Mouse (Mus musculus): ENCODE data around the gene Iqcn. TPM values are rescaled to one million over a fixed set of nuclear protein-coding genes. Genes with fewer than 3 reads are reported as not detected.

Gene Iqcn
- polyA plus RNA-seq, 1 experiment from 2014 or later, result not detected

DNA sequence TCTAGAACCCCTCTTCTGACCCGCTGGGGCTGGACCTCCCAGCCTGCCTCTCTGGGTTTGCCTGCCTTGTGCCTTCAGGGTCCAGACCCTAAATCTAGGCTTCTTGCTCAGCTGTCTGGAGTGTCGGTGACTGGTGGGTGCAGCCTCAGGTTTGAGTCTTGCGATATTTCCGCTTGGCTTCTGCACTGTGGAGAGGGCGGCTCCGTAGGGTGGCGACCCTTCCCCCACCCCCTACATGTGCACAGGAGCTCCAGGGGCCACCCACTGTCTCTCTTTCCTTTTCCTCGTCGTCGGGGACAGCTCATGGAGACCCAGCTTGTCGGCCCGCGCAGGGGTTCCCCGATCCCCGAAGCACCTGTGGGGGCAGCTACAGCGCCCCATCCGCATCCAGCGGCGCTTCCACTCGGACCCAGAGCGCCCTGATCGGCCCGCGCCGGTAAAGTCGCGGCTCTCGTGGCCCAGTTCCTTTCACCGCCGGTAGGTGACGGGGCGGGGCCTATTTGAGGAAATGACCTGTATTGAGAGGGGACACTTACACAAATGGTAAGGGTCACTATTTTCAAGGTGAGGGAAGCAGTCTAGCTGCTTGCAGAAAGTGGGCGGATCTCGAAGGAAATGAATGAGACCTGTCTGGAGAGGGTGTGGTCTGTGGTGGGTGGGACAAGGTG, 26.7 kb downstream of the Iqcn start:
- H3K4me1 ChIP-seq, result peaks cover 7% of the 10 kb centered on the region
- H3K27me3 ChIP-seq (ENCODE audit: insufficient read depth, poor library complexity, severe bottlenecking), result peaks cover 77% of the 10 kb centered on the region
- no peaks in the 10 kb centered on the region for H3K36me3 ChIP-seq
- H3K4me3 ChIP-seq, result peak overlapping the region; percentile 53
- no peak for DNase-seq (ENCODE audit: low spot score)
- no peaks in the 10 kb centered on the region for H3K9me3 ChIP-seq
- 4% methylated on average over 34 of the region's 34 CpGs for WGBS
- H3K27ac ChIP-seq, result no peak overlapping the region

DNA sequence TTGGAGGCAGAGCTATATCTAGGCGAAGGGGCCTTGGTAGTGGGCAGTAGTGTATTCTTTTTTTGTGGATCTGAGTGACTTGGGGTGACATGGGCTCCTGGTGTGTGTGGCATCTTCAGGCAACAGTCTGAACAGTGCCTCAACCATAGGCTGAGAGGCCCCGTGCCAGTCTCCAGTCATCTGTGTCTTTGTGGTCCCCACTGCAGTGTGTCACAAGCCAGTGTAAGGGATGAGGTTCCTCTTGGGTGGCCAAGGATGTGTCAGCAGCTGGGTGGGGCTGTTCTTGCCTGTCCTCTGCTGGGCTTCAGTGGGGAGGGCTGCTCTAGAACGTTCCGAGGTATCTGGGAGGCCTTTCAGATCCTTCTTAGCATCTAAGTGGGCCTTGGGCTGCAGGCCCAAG, 27.7 kb downstream of the Iqcn start:
- WGBS, result 86% methylated on average over 4 of the region's 4 CpGs
- no peak overlapping the region for H3K4me3 ChIP-seq
- H3K36me3 ChIP-seq, result no peaks in the 10 kb centered on the region

DNA sequence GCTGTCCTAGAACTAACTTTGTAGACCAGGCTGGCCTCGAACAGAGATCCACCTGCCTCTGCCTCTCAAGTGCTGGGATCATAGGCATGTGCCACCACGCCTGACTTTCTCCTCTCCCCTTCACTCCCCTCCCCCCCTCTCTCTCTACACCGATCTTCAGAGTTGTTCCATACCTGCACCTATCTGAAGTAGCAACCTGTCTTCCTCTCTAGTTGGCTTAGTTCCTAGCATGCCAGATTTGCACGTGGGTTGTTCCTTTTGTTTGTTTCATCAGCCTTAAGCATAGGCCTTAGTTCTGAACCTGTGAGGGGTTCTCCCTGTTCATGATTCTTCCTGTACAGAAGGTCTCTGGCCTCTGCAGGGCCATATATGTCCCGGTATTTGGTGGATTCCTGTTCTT, 34.4 kb downstream of the Iqcn start:
- Histone ChIP-seq H3K4me3 (no peak overlapping the region), H3K27ac (no peak overlapping the region), H3K4me1 (peaks cover 20% of the 10 kb centered on the region), H3K36me3 (no peaks in the 10 kb centered on the region), H3K27me3 (ENCODE audit: insufficient read depth, poor library complexity, severe bottlenecking) (peaks cover 42% of the 10 kb centered on the region), H3K9me3 (no peaks in the 10 kb centered on the region)
- WGBS, result 63% methylated on average over 5 of the region's 5 CpGs
- DNase-seq (ENCODE audit: low spot score), result no peak

More for the DNA sequence above, 27.7 kb downstream of the Iqcn start:
- no peak for DNase-seq (ENCODE audit: low spot score)
- H3K4me1 ChIP-seq, result peaks cover 7% of the 10 kb centered on the region
- no peak overlapping the region; the same call in 1 of the 2 replicates for H3K27ac ChIP-seq
- H3K9me3 ChIP-seq, result no peaks in the 10 kb centered on the region
- H3K27me3 ChIP-seq (ENCODE audit: insufficient read depth, poor library complexity, severe bottlenecking), result peaks cover 74% of the 10 kb centered on the region

DNA sequence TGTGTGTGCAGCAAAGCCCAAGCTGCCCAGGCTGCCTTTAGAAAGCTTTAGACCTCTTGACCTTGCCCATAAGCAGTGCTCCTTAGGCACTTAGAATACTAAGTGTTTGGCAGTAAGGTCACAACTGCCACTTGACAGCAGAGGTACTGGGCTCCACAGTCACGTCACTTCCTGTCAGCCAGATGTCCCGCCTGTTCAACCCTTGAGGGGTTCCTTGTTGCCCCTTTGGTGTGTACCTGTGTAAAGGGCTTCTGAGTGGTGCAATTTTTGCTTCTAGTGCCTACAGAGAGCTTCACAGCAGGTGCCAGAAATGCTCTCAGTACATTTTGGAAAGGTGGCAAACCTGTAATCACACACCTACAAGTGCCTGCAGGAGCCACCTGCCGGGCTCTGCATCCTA, 35.0 kb downstream of the Iqcn start:
- Histone ChIP-seq H3K9me3 (no peaks in the 10 kb centered on the region), H3K27ac (no peak overlapping the region), H3K27me3 (ENCODE audit: insufficient read depth, poor library complexity, severe bottlenecking) (peaks cover 42% of the 10 kb centered on the region), H3K4me3 (no peak overlapping the region), H3K4me1 (peaks cover 25% of the 10 kb centered on the region), H3K36me3 (no peaks in the 10 kb centered on the region)
- DNase-seq (ENCODE audit: low spot score), result no peak
- 43% methylated on average over 3 of the region's 3 CpGs for WGBS

DNA sequence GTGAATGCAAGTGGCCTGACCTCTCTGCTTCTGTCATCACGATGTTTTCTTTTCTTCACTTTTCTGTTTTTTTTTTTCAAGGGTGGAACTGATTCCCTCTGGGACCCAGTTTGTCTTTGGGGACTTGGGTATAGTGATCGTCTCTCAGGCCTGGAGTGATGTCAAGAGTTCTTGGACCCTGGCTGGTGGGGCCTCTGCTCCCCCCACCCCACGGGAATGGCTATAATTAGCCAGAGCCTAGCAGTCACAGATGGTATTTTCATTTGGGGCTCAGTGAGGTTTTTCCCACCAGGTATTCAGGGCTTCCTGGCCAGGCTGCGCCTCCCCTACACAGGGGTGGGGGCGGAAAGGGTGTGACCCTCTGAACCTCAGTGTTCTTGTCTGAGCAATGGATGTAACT, 38.4 kb downstream of the Iqcn start:
- H3K27ac ChIP-seq, result 0 out of 2 replicates have a peak overlapping the region, but pooled peaks have one; percentile 32
- no peaks in the 10 kb centered on the region for H3K36me3 ChIP-seq
- peaks cover 74% of the 10 kb centered on the region for H3K27me3 ChIP-seq (ENCODE audit: insufficient read depth, poor library complexity, severe bottlenecking)
- no peak overlapping the region for H3K4me3 ChIP-seq
- no peaks in the 10 kb centered on the region for H3K9me3 ChIP-seq
- WGBS, result 56% methylated on average over 5 of the region's 5 CpGs
- peaks cover 40% of the 10 kb centered on the region for H3K4me1 ChIP-seq
- DNase-seq (ENCODE audit: low spot score), result no peak

DNA sequence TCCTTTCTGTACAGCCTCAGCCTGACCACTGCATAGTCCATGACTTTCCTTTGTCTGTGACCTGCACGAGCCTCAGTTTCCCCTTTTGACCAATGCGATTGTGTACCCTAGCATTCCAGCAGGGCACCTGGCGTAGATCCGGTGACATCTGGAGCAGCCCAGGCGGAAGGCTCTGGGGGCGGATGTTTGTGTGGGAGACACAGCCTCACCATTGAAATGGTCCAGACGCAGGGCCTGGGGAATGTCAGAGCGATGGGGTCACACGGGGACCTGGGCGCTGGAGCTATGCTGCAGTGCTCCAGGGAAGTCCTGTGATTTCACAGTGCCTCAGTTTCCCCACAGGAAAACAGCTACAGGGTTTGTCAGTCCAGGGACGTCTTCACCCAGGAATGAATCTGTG, 38.9 kb downstream of the Iqcn start:
- peaks cover 75% of the 10 kb centered on the region for H3K27me3 ChIP-seq (ENCODE audit: insufficient read depth, poor library complexity, severe bottlenecking)
- no peak for DNase-seq (ENCODE audit: low spot score)
- no peak overlapping the region for H3K4me3 ChIP-seq
- H3K4me1 ChIP-seq, result peaks cover 40% of the 10 kb centered on the region
- 0 out of 2 replicates have a peak overlapping the region, but pooled peaks have one; percentile 32 for H3K27ac ChIP-seq
- H3K9me3 ChIP-seq, result no peaks in the 10 kb centered on the region
- H3K36me3 ChIP-seq, result no peaks in the 10 kb centered on the region
- WGBS, result 29% methylated on average over 11 of the region's 11 CpGs

DNA sequence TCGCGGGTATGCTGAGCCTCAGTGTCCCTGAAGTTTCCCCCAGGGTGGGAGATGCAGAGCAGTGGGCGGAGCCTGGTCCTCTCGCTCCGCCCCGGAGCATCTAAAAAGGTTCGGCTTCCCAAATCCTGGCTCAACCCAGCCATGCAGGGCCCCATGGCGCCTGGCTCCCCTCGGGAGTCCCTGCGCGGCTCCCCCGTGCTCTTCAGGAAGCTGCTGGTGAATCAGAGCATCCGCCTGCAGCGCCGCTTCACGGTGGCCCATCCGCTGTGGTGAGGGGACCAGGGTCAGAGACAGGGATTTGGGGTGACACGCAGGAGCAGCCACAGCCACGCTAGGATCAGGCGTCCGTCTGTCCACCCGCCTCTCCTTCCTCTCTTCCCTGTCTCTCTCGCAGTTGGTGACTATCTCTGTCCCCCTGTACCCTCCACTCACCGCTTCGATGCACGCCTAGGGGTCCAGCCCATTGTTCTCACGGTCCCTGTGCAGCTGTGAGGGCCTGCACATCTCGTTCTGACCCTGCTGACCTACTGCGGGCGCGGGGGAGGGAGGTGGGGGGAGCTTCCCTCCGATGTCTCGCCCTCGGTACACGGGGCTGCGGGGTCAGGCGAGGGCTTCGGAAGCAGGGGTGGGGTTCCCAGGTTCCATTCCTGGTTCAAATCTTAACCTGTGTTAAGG, 39.9 kb downstream of the Iqcn start:
- Histone ChIP-seq H3K27ac (0 out of 2 replicates have a peak overlapping the region, but pooled peaks have one; percentile 31), H3K4me1 (peaks cover 40% of the 10 kb centered on the region), H3K4me3 (peak overlapping the region; percentile 52), H3K36me3 (no peaks in the 10 kb centered on the region), H3K9me3 (no peaks in the 10 kb centered on the region), H3K27me3 (ENCODE audit: insufficient read depth, poor library complexity, severe bottlenecking) (peaks cover 77% of the 10 kb centered on the region)
- WGBS, result 2% methylated on average over 38 of the region's 38 CpGs
- DNase-seq (ENCODE audit: low spot score), result no peak

DNA sequence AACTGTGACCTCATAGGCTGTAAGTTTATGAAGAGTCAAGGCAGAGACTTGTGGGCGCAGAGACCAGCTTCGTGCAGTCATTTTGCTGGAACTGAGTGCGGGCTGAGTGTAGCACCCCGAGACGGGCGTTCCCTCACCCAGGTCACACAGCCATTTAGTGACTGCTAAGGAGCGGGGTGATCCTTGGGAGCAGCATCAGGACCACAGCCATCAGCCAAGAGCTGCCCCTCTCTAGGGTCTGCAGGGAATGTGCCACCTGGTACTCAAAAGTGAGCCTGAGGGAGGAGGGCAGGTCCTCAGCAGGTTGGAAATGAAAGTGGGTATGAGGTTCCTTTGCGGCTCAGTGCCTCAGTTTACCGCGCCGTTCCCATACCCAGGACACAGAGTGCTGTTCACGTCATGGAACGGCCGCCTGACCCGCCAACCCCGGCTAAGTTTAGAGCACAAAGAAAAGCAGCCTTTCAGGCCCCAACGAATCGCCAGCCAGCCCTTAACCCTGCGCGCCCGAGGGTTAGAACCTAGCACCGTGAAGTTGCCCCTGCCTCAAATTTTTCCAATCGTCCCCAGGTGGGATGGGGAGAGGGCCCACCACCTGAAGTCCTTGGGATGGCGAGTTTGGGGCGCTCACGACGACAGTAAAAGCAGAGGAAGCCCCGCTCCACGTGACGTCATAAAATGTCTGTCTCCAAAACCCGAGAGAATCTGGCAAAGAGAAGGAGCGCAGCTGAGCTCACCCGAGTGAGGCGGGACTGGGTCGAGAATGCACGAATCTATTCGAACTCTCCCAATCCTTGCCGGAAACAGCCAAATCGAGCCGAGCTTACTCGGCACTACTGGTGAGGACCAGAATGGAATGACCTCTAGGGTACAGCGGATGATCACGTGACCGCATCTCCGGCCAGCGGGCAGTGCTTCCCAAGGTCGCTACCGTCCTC, 40.7 kb downstream of the Iqcn start:
- H3K27ac ChIP-seq, result peak overlapping the region; percentile 48; the same call in 1 of the 2 replicates
- peaks cover 85% of the 10 kb centered on the region for H3K27me3 ChIP-seq (ENCODE audit: insufficient read depth, poor library complexity, severe bottlenecking)
- no peaks in the 10 kb centered on the region for H3K36me3 ChIP-seq
- WGBS, result 4% methylated on average over 48 of the region's 48 CpGs
- no peak for DNase-seq (ENCODE audit: low spot score)
- H3K4me1 ChIP-seq, result peaks cover 40% of the 10 kb centered on the region
- peak overlapping the region; percentile 52 for H3K4me3 ChIP-seq
- no peaks in the 10 kb centered on the region for H3K9me3 ChIP-seq

DNA sequence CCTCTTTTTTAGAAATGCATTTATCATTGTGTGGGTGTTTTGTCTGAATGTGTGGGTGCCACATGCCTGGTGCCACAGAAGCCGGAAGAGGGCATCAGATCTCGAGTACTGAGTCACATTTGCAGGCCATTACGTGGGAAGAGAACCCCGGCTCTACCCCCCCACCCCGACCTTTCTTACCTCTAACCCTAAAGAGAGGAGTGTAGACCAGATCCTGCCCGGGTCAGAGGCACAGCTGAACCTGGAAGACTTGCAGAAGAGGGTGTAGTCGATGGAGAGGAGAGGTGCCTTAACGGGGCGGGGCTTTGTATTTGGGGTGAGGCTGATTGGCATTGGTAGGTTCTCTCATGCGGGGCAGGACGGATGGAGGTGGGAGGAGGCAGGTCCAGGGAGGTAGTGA, 41.5 kb downstream of the Iqcn start:
- WGBS, result 45% methylated on average over 11 of the region's 11 CpGs
- Histone ChIP-seq H3K9me3 (no peaks in the 10 kb centered on the region), H3K27me3 (ENCODE audit: insufficient read depth, poor library complexity, severe bottlenecking) (peaks cover 93% of the 10 kb centered on the region), H3K4me3 (no peak overlapping the region), H3K27ac (no peak overlapping the region), H3K36me3 (no peaks in the 10 kb centered on the region), H3K4me1 (peaks cover 40% of the 10 kb centered on the region)
- DNase-seq (ENCODE audit: low spot score), result no peak

DNA sequence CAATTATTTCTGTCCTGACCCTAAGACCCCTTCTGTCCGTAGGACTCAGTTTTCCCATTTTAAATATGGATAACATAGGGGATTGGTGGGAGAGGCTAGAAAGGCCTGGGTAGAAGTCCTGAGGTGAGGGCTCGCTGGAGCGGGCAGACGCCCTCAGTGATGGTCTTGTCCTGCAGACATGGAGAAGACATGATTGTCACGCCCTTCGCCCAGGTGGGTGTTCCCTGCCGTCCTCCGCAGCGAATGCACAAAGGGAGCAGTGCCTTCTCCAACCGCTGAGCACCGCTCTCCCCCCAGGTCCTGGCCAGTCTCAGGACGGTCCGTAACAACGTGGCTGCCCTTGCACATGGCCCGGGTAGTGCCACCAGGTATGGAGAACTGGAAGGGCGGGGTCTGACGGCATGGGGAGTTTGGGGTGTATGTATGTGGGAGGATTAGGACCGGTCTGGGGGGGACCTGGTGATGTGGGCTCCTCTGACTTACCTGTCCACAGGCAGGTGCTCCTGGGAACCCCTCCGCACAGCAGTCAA, 42.5 kb downstream of the Iqcn start:
- Histone ChIP-seq H3K36me3 (no peaks in the 10 kb centered on the region), H3K4me1 (peaks cover 40% of the 10 kb centered on the region), H3K27ac (no peak overlapping the region), H3K9me3 (no peaks in the 10 kb centered on the region), H3K4me3 (no peak overlapping the region), H3K27me3 (ENCODE audit: insufficient read depth, poor library complexity, severe bottlenecking) (peaks cover 95% of the 10 kb centered on the region)
- no peak for DNase-seq (ENCODE audit: low spot score)
- 49% methylated on average over 19 of the region's 19 CpGs for WGBS

DNA sequence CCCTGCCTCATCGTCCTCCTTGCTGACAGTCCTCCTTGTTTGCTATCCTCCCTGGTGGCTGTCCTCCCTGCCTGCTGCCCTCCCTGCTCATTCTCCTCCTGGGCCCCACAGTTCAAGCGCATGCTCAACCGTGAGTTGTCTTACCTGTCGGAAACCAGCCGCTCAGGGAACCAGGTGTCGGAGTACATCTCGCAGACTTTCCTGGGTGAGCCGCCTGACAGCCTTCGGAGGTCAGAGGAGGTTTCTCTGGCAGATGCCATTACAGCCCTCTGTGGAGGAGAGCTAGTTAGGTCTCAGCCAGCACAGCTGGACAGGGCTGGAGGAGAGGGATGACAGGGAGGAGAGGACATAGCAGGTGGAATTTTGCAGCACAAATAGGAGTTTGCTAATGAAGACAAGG, 43.4 kb downstream of the Iqcn start:
- Histone ChIP-seq H3K4me3 (no peak overlapping the region), H3K4me1 (peaks cover 31% of the 10 kb centered on the region), H3K36me3 (no peaks in the 10 kb centered on the region), H3K27me3 (ENCODE audit: insufficient read depth, poor library complexity, severe bottlenecking) (peaks cover 90% of the 10 kb centered on the region), H3K27ac (no peak overlapping the region), H3K9me3 (no peaks in the 10 kb centered on the region)
- WGBS, result 65% methylated on average over 9 of the region's 9 CpGs
- DNase-seq (ENCODE audit: low spot score), result no peak

DNA sequence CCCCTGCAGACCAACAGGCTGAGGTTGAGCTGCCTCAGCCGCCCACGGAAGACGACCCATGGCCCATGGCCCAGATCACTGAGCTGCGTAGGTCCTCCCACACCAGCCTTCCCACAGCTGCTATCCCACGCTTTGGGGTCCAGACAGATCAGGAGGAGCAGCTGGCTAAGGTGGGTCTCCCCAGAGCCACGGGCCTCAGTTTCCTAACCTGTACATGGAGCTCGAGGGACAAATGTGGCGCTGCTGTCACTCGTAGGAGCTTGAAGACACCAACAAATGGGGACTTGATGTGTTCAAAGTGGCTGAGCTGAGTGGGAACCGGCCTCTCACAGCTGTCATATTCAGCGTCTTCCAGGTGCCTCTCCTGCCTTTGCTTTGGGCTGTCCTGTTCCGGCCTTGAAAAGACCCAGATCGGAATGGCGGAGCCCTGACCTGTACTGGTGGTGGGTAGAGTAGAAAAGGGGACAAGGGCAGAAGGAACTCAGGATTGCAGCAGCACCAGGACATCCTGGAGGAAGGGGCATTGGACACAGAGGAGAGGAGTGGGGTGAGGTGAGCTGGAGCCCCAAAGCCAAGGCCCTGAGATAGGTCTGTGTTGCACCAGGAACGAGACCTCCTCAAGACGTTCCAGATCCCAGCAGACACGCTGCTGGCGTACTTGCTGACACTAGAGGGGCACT, 44.1 kb downstream of the Iqcn start:
- peaks cover 83% of the 10 kb centered on the region for H3K27me3 ChIP-seq (ENCODE audit: insufficient read depth, poor library complexity, severe bottlenecking)
- no peaks in the 10 kb centered on the region for H3K9me3 ChIP-seq
- H3K4me1 ChIP-seq, result peaks cover 24% of the 10 kb centered on the region
- no peak overlapping the region for H3K27ac ChIP-seq
- H3K36me3 ChIP-seq, result no peaks in the 10 kb centered on the region
- no peak overlapping the region for H3K4me3 ChIP-seq
- WGBS, result 79% methylated on average over 18 of the region's 18 CpGs
- no peak for DNase-seq (ENCODE audit: low spot score)
